Mouse (Mus musculus) kidney, embryonic 16.5 days (tissue): ENCODE data around the gene Rgs10. TPM values are rescaled to one million over a fixed set of nuclear protein-coding genes. Genes with fewer than 3 reads are reported as not detected.

Source experiments
- ATAC-seq: fragments of 200-750 bp; cut with Nextera tagmentation; 2 replicates; pipeline ENCODE4 v1.8.0; 2017; ENCODE audit warnings: moderate TSS enrichment; ENCODE audit not compliant: low FRiP score, low TSS enrichment
- H3K27ac ChIP-seq: fragments of 300-500 bp; sonication (generic); 2 replicates; pipeline ENCODE4 v1.5.1; 2014; ENCODE audit warnings: low read length
- H3K27me3 ChIP-seq: fragments of 300-500 bp; sonication (generic); 2 replicates; pipeline ENCODE4 v1.6.1; 2014; ENCODE audit warnings: low read length, control low read depth, mixed read lengths; ENCODE audit not compliant: insufficient read depth
- H3K36me3 ChIP-seq: fragments of 300-500 bp; sonication (generic); 2 replicates; pipeline ENCODE4 v1.6.1; 2014; ENCODE audit warnings: low read length, control low read depth, mixed read lengths; ENCODE audit not compliant: insufficient read depth
- H3K4me1 ChIP-seq: fragments of 300-500 bp; sonication (generic); 2 replicates; pipeline ENCODE4 v1.6.1; 2014; ENCODE audit warnings: low read length, control low read depth, mixed read lengths; ENCODE audit not compliant: insufficient read depth
- H3K4me2 ChIP-seq: fragments of 300-500 bp; sonication (generic); replicated peaks from 2 replicates; pipeline ENCODE4 v1.6.1; 2014; ENCODE audit warnings: low read depth, low read length
- H3K4me3 ChIP-seq: fragments of 300-500 bp; sonication (generic); 2 replicates; pipeline ENCODE4 v1.5.1; 2014; ENCODE audit warnings: mild to moderate bottlenecking, low read length
- H3K9ac ChIP-seq: fragments of 300-500 bp; sonication (generic); replicated peaks from 2 replicates; pipeline ENCODE4 v1.6.1; 2014; ENCODE audit warnings: low read length
- H3K9me3 ChIP-seq: fragments of 300-500 bp; sonication (generic); 2 replicates; pipeline ENCODE4 v1.6.1; 2016; ENCODE audit warnings: low read length, control low read depth
- WGBS: fragments of 180-500 bp; shearing (Covaris S2); extraction: QIAGEN DNeasy Blood & Tissue Kit; methylation state at CpG from one replicate; pipeline ENCODE4 v1.1.7; 2014; 5-methylcytosine and 5-hydroxymethylcytosine counted together
- polyA plus RNA-seq: library from polyadenylated mRNA; unstranded; fragments of >200 nt; fragmentation: Nextera tagmentation; extraction: Ambion mirVana; gene quantifications from 2 replicates; pipeline ENCODE4 v1.2.1, GENCODE M21; 2015

Gene Rgs10
- polyA plus RNA-seq, 1 experiment from 2014 or later: 7.7 TPM

DNA sequence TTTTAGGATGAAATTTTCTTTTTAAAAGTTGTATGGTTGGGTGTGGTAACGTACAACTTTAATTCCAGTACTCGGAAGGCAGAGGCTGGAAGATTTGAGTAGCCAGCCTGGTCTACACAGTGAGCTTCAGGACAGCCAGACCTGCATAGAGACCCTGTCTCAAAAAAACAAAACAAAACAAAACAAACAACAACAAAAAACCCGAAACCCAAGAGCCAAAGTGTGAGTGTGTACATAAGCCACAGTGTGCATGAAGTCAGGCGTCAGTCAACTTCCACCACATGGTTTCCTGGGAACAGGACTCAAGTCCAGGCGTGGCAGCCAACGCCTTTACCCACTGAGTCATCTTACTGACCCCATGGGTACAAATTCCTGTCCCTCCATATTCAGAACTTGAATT is 20.7 kb upstream of the Rgs10 start:
- H3K4me3 ChIP-seq: no peak overlapping the region
- no peaks in the 10 kb centered on the region for H3K27me3 ChIP-seq
- H3K4me1 ChIP-seq: no peaks in the 10 kb centered on the region
- H3K9ac ChIP-seq: no peak overlapping the region
- 96% methylated on average over 6 of the region's 6 CpGs for WGBS
- H3K9me3 ChIP-seq: 0 out of 2 replicates have a peak, but pooled peaks cover 2% of the 10 kb centered on the region
- no peak for ATAC-seq
- H3K36me3 ChIP-seq: peaks cover 26% of the 10 kb centered on the region
- no peak overlapping the region for H3K27ac ChIP-seq
- no peak overlapping the region for H3K4me2 ChIP-seq

GRCm38 (mm10) chr7:128438131-128438530 is 19.6 kb upstream of the Rgs10 start:
- Histone ChIP-seq H3K9ac (no peak overlapping the region), H3K27ac (no peak overlapping the region), H3K9me3 (0 out of 2 replicates have a peak, but pooled peaks cover 2% of the 10 kb centered on the region), H3K36me3 (peaks cover 19% of the 10 kb centered on the region), H3K4me1 (no peaks in the 10 kb centered on the region), H3K4me3 (no peak overlapping the region), H3K4me2 (no peak overlapping the region), H3K27me3 (no peaks in the 10 kb centered on the region)
- ATAC-seq: no peak

GRCm38 (mm10) chr7:128433213-128433612 is 14.7 kb upstream of the Rgs10 start:
- Histone ChIP-seq H3K4me2 (no peak overlapping the region), H3K27me3 (no peaks in the 10 kb centered on the region), H3K27ac (no peak overlapping the region), H3K36me3 (no peaks in the 10 kb centered on the region), H3K9me3 (peaks cover 2% of the 10 kb centered on the region; the same call in 1 of the 2 replicates), H3K4me1 (no peaks in the 10 kb centered on the region), H3K9ac (no peak overlapping the region), H3K4me3 (no peak overlapping the region)
- 40% methylated on average over 1 of the region's 1 CpGs for WGBS
- no peak for ATAC-seq

GRCm38 (mm10) chr7:128432574-128432973 is 14.0 kb upstream of the Rgs10 start:
- no peaks in the 10 kb centered on the region for H3K27me3 ChIP-seq
- H3K4me2 ChIP-seq: no peak overlapping the region
- H3K27ac ChIP-seq: no peak overlapping the region
- no peak for ATAC-seq
- H3K9ac ChIP-seq: no peak overlapping the region
- no peak overlapping the region for H3K4me3 ChIP-seq
- WGBS: 78% methylated on average over 10 of the region's 10 CpGs
- no peaks in the 10 kb centered on the region for H3K4me1 ChIP-seq
- H3K36me3 ChIP-seq: no peaks in the 10 kb centered on the region
- H3K9me3 ChIP-seq: peaks cover 2% of the 10 kb centered on the region; the same call in 1 of the 2 replicates

DNA sequence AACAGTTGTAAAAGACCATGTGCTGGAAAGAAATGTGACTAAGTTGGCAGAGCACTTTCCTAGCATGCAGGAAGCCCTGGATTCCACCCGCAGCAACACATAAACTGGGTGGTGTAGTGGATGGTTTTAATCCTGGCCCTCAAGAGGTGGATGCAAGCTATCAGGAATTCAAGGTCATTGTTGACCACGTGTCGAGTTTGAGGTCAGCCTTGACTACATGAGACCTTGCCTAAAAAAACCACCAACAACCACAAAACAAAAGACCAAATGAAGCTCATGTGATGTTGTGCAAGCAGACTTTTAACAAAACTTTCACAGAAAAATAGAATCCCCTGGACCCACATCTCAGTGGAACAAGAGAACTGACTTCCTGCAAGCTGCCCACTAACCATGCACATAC is 3.9 kb upstream of the Rgs10 start:
- no peak overlapping the region for H3K9ac ChIP-seq
- H3K9me3 ChIP-seq: no peaks in the 10 kb centered on the region
- H3K4me1 ChIP-seq: peaks cover 6% of the 10 kb centered on the region; the same call in 1 of the 2 replicates
- ATAC-seq: no peak
- H3K4me3 ChIP-seq: no peak overlapping the region
- peaks cover 40% of the 10 kb centered on the region for H3K27me3 ChIP-seq
- 77% methylated on average over 3 of the region's 3 CpGs for WGBS
- no peak overlapping the region for H3K27ac ChIP-seq
- no peak overlapping the region for H3K4me2 ChIP-seq
- H3K36me3 ChIP-seq: no peaks in the 10 kb centered on the region

DNA sequence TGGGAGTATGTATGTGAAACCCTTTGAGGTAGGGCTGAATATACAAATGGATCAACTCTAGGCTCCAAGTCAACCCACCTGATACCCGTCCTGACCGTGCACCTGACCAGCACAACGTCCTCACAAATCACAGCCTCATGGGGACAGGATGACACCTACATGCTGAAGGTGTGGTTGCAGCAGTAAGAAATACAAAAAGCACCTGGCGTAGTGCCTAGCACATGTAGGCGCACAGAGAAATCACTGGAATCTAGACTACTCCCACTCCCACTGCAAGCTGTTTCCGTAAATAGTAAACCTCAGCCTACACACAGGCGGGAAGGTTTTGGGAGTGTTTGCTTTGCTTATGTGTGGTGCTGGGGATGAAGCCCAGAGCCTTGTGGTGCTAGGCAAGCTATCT is 3.1 kb upstream of the Rgs10 start:
- Histone ChIP-seq H3K27ac (no peak overlapping the region), H3K36me3 (no peaks in the 10 kb centered on the region), H3K4me2 (no peak overlapping the region), H3K9ac (no peak overlapping the region), H3K27me3 (peaks cover 48% of the 10 kb centered on the region), H3K9me3 (no peaks in the 10 kb centered on the region), H3K4me1 (peaks cover 13% of the 10 kb centered on the region; the same call in 1 of the 2 replicates), H3K4me3 (no peak overlapping the region)
- ATAC-seq: no peak
- WGBS: 72% methylated on average over 7 of the region's 7 CpGs

DNA sequence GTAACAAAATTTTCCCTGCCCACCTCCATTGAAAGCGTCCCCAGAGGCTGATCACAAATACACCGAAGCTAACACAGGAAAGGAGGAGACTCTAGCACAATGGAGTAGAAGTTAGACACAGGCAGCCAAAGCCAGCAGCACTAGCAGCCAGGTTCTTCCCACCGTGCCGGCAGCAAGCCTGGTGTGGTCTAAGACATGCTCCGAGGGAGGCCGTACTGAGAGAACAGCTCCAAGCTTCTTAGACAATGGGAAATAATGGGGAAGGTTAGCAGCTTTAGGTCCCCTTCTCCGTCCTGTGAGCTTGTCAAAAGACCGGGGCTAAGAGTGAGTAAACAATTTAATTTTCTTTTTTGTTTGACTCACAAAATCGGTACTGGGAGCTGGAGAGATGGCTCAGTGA is 1.1 kb upstream of the Rgs10 start:
- Histone ChIP-seq H3K9me3 (no peaks in the 10 kb centered on the region), H3K4me1 (peaks cover 14% of the 10 kb centered on the region; the same call in 1 of the 2 replicates), H3K36me3 (no peaks in the 10 kb centered on the region), H3K4me2 (no peak overlapping the region), H3K27ac (no peak overlapping the region), H3K4me3 (no peak overlapping the region), H3K27me3 (peaks cover 68% of the 10 kb centered on the region), H3K9ac (no peak overlapping the region)
- WGBS: 16% methylated on average over 9 of the region's 9 CpGs
- no peak for ATAC-seq

DNA sequence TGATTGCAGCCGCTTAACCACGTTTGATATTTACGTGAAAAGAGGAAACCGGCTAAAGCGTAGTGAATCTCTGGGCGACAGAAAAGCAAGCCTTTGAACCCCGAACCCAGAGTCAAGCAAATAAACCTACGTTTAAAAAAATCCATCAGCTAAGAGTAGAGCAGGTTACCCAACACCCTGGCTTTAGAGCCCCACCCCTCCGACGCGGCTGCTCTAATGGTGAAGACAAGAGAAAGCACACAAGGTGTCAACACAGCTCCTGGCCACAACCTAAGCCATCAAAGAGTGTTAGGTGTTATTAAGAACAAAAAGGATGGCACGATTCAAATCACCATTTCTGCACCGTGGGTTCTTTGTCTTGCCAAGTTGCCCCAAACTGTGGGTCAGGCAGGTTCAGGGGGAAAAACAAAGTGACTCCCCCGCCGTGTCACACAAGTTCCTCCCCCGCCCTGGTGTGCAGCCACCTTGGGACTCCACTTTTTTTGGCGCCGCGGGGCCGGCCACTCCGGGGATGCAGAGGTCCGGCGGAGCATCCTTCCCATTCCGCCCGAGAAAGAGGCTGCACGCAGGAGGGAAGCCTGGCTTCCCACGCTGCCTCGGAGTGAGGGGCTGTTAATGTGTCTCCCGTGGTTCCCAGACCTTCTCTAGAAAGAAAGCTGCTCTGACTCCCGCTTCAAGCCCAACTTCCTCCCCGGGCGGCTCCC is 1.2 kb downstream of the Rgs10 start:
- peak overlapping the region; percentile 75 for H3K4me3 ChIP-seq
- H3K36me3 ChIP-seq: no peaks in the 10 kb centered on the region
- H3K9ac ChIP-seq: peak overlapping the region; percentile 68
- H3K9me3 ChIP-seq: no peaks in the 10 kb centered on the region
- H3K27me3 ChIP-seq: peaks cover 66% of the 10 kb centered on the region
- H3K4me2 ChIP-seq: peak overlapping the region; percentile 99
- no peak for ATAC-seq
- 2% methylated on average over 32 of the region's 32 CpGs for WGBS
- peaks cover 14% of the 10 kb centered on the region; the same call in 1 of the 2 replicates for H3K4me1 ChIP-seq
- no peak overlapping the region for H3K27ac ChIP-seq

- Histone ChIP-seq H3K27me3 (peaks cover 65% of the 10 kb centered on the region), H3K9ac (no peak overlapping the region), H3K4me3 (no peak overlapping the region), H3K9me3 (no peaks in the 10 kb centered on the region), H3K36me3 (no peaks in the 10 kb centered on the region), H3K4me2 (no peak overlapping the region), H3K4me1 (peaks cover 14% of the 10 kb centered on the region; the same call in 1 of the 2 replicates), H3K27ac (no peak overlapping the region)
- no peak for ATAC-seq
- 47% methylated on average over 6 of the region's 6 CpGs for WGBS
Observed at GRCm38 (mm10) chr7:128416664-128417063, 1.9 kb downstream of the Rgs10 start.

DNA sequence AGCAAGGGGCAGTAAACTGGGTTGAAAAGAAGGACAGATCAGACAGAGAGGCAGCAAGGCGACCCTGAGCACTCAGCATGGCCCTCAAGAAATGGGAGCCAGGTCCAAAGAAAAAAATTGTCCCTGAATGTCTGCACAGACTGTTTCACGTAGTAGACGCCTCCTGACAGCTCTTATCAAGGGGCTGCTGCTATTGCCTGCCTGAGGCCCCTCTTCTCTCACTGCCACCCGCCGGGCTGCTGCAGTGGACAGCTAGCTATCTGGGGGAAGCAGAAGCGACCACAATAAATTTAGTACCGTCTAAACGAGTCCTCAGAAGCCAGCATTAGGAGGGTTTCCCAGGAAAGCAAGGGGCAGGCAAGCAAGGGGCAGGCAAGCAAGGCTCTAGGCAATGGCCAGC is 4.1 kb downstream of the Rgs10 start:
- Histone ChIP-seq H3K27me3 (peaks cover 48% of the 10 kb centered on the region), H3K4me1 (peaks cover 14% of the 10 kb centered on the region; the same call in 1 of the 2 replicates), H3K36me3 (no peaks in the 10 kb centered on the region), H3K9me3 (no peaks in the 10 kb centered on the region), H3K27ac (no peak overlapping the region), H3K4me2 (no peak overlapping the region), H3K4me3 (no peak overlapping the region), H3K9ac (no peak overlapping the region)
- 45% methylated on average over 8 of the region's 8 CpGs for WGBS
- ATAC-seq: no peak
